Mouse (Mus musculus) adrenal gland, adult 8-10 months (tissue): Measurements from ENCODE around the gene Kazn. TPM values are rescaled to one million over a fixed set of nuclear protein-coding genes. Genes with fewer than 3 reads are reported as not detected.

Source experiments
- DNase-seq: peaks from one replicate; pipeline ENCODE4 v3.0.0; 2022
- total RNA-seq, 4 experiments: library from RNA; stranded (reverse); gene quantifications; 2 replicates each; pipeline ENCODE4 v1.2.4; 2022

Gene Kazn
- total RNA-seq, 4 experiments from 2014 or later = 27.4 to 46.1 (median 31.9) TPM

DNA sequence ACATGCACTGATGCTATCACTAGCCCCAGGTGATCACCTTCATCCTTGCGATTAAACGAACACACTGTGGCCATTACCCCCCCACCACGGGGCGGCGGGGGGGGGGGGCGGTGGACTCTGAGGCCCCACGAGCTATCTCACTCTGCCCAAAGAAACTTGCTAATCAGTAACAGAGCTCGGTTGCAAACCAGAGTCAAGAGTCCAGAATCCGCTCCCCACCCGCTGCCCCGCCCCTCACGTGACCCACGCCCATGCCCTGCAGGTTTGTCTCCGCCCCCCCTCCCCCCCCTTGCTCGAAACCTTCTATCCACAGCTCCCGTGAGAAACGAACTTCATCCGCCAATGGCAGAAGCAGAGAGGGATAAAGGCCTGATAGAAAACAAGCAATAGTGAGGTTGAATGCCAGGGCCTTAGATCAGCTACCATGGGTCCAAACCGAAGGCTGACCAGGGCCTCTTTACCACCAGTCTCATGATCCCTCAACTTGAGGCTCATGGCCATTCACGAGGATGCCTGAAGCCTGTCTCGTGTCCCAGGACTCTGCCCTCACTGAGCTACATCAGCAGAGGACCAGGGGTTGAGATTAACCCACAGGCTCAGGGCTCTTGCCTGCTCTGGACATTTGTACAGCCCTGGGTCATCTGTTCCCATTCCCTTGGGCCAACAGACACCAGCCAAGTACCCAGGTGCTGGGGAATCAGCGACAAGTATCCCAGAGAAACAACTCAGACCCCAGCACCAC lies 186.6 kb downstream of the Kazn start:
- no peak for DNase-seq

Other genes with a start within 250 kb of the Kazn start
- gene Fhad1, start 224.3 kb downstream of the Kazn start, total RNA-seq = 1 to 10 TPM in 2 of 4 experiments, under 1 TPM in 2; 0.32 to 1.9 (median 1.1) TPM
- gene Tmem51, start 155.1 kb downstream of the Kazn start, total RNA-seq = 1 to 10 TPM; 3.6 to 5.7 (median 4.7) TPM